Mouse (Mus musculus) CH12.LX (cell line): ENCODE measurements at regions not wholly inside any gene's neighbourhood (a gene's known extent, or its start where the extent isn't known, plus 50 kb on each side); places are given as distances from the start of the nearest gene placed in this dataset.

Source experiments
- CHD1 ChIP-seq: IDR thresholded peaks from 2 replicates; pipeline ENCODE4 v1.6.1; 2012; ENCODE audit warnings: low read depth, low read length, improper control_type of control experiment, inconsistent platforms
- CHD2 ChIP-seq: IDR thresholded peaks from 2 replicates; pipeline ENCODE4 v1.6.1; 2011; ENCODE audit warnings: low read length, improper control_type of control experiment
- CTCF ChIP-seq, 2 experiments: IDR thresholded peaks in 1 of 2; conservative IDR thresholded peaks in 1 of 2; 2 replicates each; pipeline ENCODE4 v1.5.1; 2011 to 2012; ENCODE audit warnings: low read depth in 2 of 2, low read length in 2 of 2, improper control_type of control experiment in 1 of 2, inconsistent platforms in 1 of 2, mild to moderate bottlenecking in 1 of 2, moderate library complexity in 1 of 2
- ELF1 ChIP-seq: IDR thresholded peaks from 2 replicates; pipeline ENCODE4 v1.6.1; 2014; ENCODE audit warnings: low read depth, mild to moderate bottlenecking, inconsistent platforms, low read length, improper control_type of control experiment
- GABPA ChIP-seq: IDR thresholded peaks from 2 replicates; pipeline ENCODE4 v1.6.1; 2012; ENCODE audit warnings: low read depth, low read length, improper control_type of control experiment, inconsistent platforms; ENCODE audit not compliant: insufficient replicate concordance
- JUND ChIP-seq: conservative IDR thresholded peaks from 2 replicates; pipeline ENCODE4 v1.6.1; 2011; ENCODE audit warnings: low read depth, low read length, improper control_type of control experiment
- MAFK ChIP-seq: IDR thresholded peaks from 2 replicates; pipeline ENCODE4 v1.6.1; 2011; ENCODE audit warnings: low read length, improper control_type of control experiment; ENCODE audit not compliant: insufficient replicate concordance
- MEF2A ChIP-seq: IDR thresholded peaks from 2 replicates; pipeline ENCODE4 v1.6.1; 2014; ENCODE audit warnings: low read depth, mild to moderate bottlenecking, inconsistent platforms, low read length, improper control_type of control experiment, borderline replicate concordance
- POLR2A ChIP-seq: IDR thresholded peaks from 2 replicates; pipeline ENCODE4 v1.6.1; 2011; ENCODE audit warnings: low read depth, mild to moderate bottlenecking, improper control_type of control experiment, low read length
- USF1 ChIP-seq: IDR thresholded peaks from 2 replicates; pipeline ENCODE4 v1.6.1; 2014; ENCODE audit warnings: low read depth, mild to moderate bottlenecking, inconsistent platforms, low read length, improper control_type of control experiment
- ZC3H11A ChIP-seq: IDR thresholded peaks from 2 replicates; pipeline ENCODE4 v1.6.1; 2012; ENCODE audit warnings: low read depth, mild to moderate bottlenecking, inconsistent platforms, low read length, improper control_type of control experiment
- ZKSCAN1 ChIP-seq: IDR thresholded peaks from 2 replicates; pipeline ENCODE4 v1.6.1; 2012; ENCODE audit warnings: low read depth, inconsistent platforms, low read length, improper control_type of control experiment, borderline replicate concordance

GRCm38 (mm10) chrX:12467528-12468179, 119.9 kb upstream of the Atp6ap2 start:
- TF ChIP-seq JUND (no peak), MEF2A (no peak), CTCF (conservative IDR thresholded peaks at IDR 0.05 in 1 of 2, IDR thresholded peaks at IDR 0.05 in 1 of 2; ENCODE audit: low read depth in 2 of 2, low read length in 2 of 2) (no peak), MAFK (no peak), POLR2A (no peak), ELF1 (no peak), ZKSCAN1 (no peak), GABPA (no peak), ZC3H11A (no peak), CHD2 (peak; percentile 14; the same call in 1 of the 2 replicates), USF1 (no peak), CHD1 (no peak)
